Mouse (Mus musculus) liver, embryonic 16.5 days (tissue): ENCODE results near the gene Lekr1. TPM values are rescaled to one million over a fixed set of nuclear protein-coding genes. Genes with fewer than 3 reads are reported as not detected.

Experiments used
- ATAC-seq: fragments of 200-750 bp; cut with Nextera tagmentation; 2 replicates; pipeline ENCODE4 v1.8.0; 2017; ENCODE audit warnings: low read depth, mild to moderate bottlenecking, moderate number of reproducible peaks, moderate library complexity
- H3K27ac ChIP-seq: fragments of 300-500 bp; sonication (generic); 2 replicates; pipeline ENCODE4 v1.5.1; 2014; ENCODE audit warnings: mild to moderate bottlenecking, low read length
- H3K27me3 ChIP-seq: fragments of 300-500 bp; sonication (generic); 2 replicates; pipeline ENCODE4 v1.6.1; 2014; ENCODE audit warnings: low read depth, low read length, mixed read lengths; ENCODE audit not compliant: control insufficient read depth, insufficient read depth
- H3K36me3 ChIP-seq: fragments of 300-500 bp; sonication (generic); 2 replicates; pipeline ENCODE4 v1.6.1; 2014; ENCODE audit warnings: mild to moderate bottlenecking; ENCODE audit not compliant: control insufficient read depth, insufficient read depth
- H3K4me1 ChIP-seq: fragments of 300-500 bp; sonication (generic); 2 replicates; pipeline ENCODE4 v1.6.1; 2014; ENCODE audit warnings: low read depth, low read length, mixed read lengths; ENCODE audit not compliant: control insufficient read depth
- H3K4me2 ChIP-seq: fragments of 300-500 bp; sonication (generic); 2 replicates; pipeline ENCODE4 v1.6.1; 2014; ENCODE audit warnings: low read depth, low read length, mixed read lengths
- H3K4me3 ChIP-seq: fragments of 300-500 bp; sonication (generic); 2 replicates; pipeline ENCODE4 v1.5.1; 2014; ENCODE audit warnings: low read depth, mild to moderate bottlenecking, low read length
- H3K9ac ChIP-seq: fragments of 300-500 bp; sonication (generic); 2 replicates; pipeline ENCODE4 v1.6.1; 2014; ENCODE audit warnings: low read depth, low read length
- H3K9me3 ChIP-seq: fragments of 300-500 bp; sonication (generic); replicated peaks from 2 replicates; pipeline ENCODE4 v1.6.1; 2016; ENCODE audit warnings: low read length; ENCODE audit not compliant: control insufficient read depth
- WGBS: fragments of 180-500 bp; shearing (Covaris S2); extraction: QIAGEN DNeasy Blood & Tissue Kit; methylation state at CpG from one replicate; pipeline ENCODE4 v1.1.7; 2014; ENCODE audit not compliant: insufficient replicate concordance; 5-methylcytosine and 5-hydroxymethylcytosine counted together
- polyA plus RNA-seq: library from polyadenylated mRNA; unstranded; fragments of >200 nt; fragmentation: Nextera tagmentation; extraction: Ambion mirVana; gene quantifications from 2 replicates; pipeline ENCODE4 v1.2.1, GENCODE M21; 2015

Gene Lekr1
- polyA plus RNA-seq, 1 experiment from 2014 or later, result 0.94 TPM

DNA sequence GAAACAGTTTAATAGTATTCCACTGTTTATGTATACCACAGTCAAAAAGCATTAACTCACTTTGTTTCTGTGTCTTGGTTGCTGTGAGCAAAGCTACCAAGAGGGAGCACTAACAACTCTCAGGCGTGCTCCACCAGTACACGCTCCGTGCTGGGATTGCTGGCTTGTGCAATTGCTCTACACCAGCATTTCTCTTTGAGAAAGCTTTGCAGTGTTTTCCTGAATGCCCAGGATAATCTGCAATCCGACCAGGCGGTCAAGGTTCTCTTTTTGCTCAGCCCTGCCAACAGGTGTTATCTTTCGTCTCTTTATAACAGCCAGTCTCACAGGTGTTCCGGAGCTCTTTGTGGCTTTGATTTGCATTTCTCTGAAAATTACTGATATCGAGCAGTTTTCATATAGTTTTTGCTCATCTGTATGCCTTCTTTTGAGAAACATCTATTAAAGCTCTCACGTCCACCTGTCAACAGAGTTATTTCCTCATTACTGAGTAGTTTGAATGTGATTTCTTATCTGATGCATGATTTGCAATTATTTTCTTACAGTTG lies 36.4 kb upstream of the Lekr1 start:
- no peak overlapping the region for H3K4me2 ChIP-seq
- 60% methylated on average over 9 of the region's 9 CpGs for WGBS
- H3K4me3 ChIP-seq, result no peak overlapping the region
- H3K27me3 ChIP-seq, result no peaks in the 10 kb centered on the region
- H3K9me3 ChIP-seq, result no peaks in the 10 kb centered on the region
- no peak overlapping the region for H3K9ac ChIP-seq
- H3K36me3 ChIP-seq, result no peaks in the 10 kb centered on the region
- H3K4me1 ChIP-seq, result no peaks in the 10 kb centered on the region
- ATAC-seq, result no peak
- H3K27ac ChIP-seq, result no peak overlapping the region

DNA sequence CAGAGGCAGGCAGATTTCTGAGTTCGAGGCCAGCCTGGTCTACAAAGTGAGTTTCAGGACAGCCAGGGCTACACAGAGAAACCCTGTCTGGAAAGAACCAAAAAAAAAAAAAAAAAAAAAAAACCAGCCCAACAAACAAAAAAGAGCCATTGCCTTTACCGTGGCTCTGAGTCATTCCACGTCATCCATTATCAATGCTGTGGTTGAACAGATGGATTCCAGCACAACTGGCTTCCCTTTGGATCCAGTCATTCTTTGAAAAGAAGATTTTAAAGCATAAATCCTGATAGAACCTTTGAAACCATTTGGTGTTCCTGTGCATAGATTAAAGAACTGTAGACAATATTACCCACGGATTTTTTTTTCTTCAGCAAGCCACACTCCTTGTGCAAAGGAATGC lies 32.4 kb upstream of the Lekr1 start:
- no peak for ATAC-seq
- H3K4me2 ChIP-seq, result no peak overlapping the region
- no peaks in the 10 kb centered on the region for H3K9me3 ChIP-seq
- H3K9ac ChIP-seq, result no peak overlapping the region
- no peak overlapping the region for H3K4me3 ChIP-seq
- H3K27me3 ChIP-seq, result no peaks in the 10 kb centered on the region
- no peak overlapping the region for H3K27ac ChIP-seq
- WGBS, result 47% methylated on average over 4 of the region's 4 CpGs
- no peaks in the 10 kb centered on the region for H3K36me3 ChIP-seq
- H3K4me1 ChIP-seq, result no peaks in the 10 kb centered on the region

DNA sequence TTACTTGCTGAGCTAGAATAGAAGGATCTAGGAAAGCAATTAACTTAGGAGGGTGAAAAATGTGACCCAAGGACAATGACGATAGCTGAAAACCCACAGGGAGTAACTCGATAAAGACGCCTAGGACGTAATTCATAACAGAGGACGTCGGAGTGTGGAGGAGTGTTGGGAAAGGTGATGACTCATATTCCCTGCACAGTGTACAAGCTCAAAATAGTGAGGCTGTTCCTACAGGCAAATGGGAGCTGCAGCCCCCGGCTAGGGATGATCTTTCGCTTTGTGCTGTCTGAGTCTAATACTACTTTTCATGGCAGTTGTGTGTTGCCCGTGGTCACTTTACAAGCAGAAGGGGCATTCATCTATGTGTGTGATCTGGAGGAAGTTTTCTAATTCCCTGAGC lies 30.0 kb upstream of the Lekr1 start:
- H3K9ac ChIP-seq, result no peak overlapping the region
- no peaks in the 10 kb centered on the region for H3K4me1 ChIP-seq
- no peak overlapping the region for H3K27ac ChIP-seq
- H3K4me3 ChIP-seq, result no peak overlapping the region
- 68% methylated on average over 9 of the region's 9 CpGs for WGBS
- no peaks in the 10 kb centered on the region for H3K36me3 ChIP-seq
- no peak for ATAC-seq
- H3K9me3 ChIP-seq, result no peaks in the 10 kb centered on the region
- H3K27me3 ChIP-seq, result no peaks in the 10 kb centered on the region
- no peak overlapping the region for H3K4me2 ChIP-seq

DNA sequence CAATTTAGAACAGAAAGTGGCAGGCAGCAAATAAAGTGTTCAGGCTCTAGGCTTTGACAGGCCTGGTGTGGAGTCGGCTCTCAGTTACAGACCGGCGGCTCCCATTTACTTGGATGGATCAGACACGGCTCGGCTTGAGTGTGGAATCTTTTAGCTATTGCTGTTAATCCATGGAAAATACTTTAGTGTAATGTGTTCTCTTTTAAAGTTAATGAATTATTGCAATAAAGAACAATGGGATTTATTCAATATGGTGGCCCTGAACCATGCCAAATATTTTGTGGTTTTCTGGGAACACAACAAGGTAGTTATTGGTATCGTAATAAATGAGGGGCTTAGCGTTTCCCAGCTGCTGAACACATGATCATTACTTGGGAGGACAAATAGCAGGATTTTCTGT lies 28.7 kb upstream of the Lekr1 start:
- Histone ChIP-seq H3K27ac (no peak overlapping the region), H3K27me3 (no peaks in the 10 kb centered on the region), H3K9me3 (no peaks in the 10 kb centered on the region), H3K4me3 (no peak overlapping the region), H3K4me2 (no peak overlapping the region), H3K4me1 (no peaks in the 10 kb centered on the region), H3K36me3 (no peaks in the 10 kb centered on the region), H3K9ac (no peak overlapping the region)
- ATAC-seq, result no peak
- 80% methylated on average over 7 of the region's 7 CpGs for WGBS

DNA sequence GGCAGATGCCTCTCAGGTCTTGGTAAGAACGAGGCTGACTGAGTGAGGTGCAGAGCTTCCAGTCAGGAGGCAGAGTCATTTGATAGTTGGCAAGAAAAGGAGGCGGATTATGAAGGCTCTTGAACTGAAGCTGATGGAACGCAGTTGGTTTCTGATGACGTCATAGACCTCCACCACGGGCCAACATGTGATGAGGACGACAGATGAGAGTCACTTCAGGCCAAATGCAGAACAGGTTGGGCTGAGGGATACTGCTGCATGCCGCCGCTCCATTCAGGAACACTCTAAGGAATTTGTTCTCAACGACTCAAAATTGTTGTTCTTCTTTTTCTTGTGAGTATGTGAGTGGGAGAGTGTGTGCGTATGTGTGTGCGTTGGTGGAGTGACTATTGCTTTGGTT lies 27.1 kb upstream of the Lekr1 start:
- WGBS, result 71% methylated on average over 11 of the region's 11 CpGs
- Histone ChIP-seq H3K4me2 (no peak overlapping the region), H3K9me3 (no peaks in the 10 kb centered on the region), H3K4me1 (no peaks in the 10 kb centered on the region), H3K36me3 (no peaks in the 10 kb centered on the region), H3K4me3 (no peak overlapping the region), H3K27me3 (no peaks in the 10 kb centered on the region), H3K9ac (no peak overlapping the region), H3K27ac (no peak overlapping the region)
- no peak for ATAC-seq

DNA sequence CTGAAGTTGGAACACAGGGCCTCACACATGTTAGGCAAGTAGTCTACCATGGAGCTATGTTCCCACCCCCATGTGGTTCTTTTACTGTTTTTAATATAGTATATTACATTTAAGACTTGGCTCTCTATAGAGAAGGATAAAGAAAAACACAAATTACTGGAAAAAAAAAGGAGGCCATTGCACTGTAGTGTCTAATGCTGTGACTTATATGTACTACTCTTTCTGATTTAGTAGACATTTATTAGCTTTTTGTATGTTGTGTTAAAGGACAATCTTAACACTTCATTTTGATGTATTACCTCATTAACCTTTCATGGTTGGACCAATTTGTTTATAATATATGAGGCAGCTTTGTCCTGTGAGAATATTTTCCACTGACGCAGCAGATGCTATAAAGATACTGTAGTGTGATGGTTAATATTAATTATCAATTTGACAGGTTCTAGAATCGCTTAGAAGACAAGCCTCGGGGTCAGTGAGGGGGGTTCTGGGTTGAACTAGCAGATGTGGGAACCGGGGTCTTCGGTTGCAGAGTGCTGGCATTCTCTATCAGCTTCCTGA lies 26.5 kb upstream of the Lekr1 start:
- no peaks in the 10 kb centered on the region for H3K27me3 ChIP-seq
- no peak for ATAC-seq

DNA sequence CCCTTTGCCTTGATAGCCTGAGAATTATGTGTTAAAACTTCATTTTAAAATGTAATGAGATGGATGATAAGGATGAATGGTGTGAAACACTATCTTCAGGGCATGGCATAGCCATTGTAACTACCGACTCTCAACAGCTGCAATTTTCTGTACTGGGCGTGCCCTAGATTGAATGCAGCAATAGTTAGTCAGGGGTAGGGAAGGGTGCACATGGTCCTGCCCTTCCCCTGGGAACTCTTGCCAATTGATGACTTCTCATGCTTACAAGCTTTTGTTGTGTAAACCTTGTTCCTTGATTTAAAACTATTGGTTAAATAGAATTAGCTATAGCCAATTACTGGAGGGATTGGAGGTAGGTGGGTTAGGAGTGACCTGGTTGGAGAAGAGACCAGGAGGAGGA lies 23.1 kb upstream of the Lekr1 start:
- ATAC-seq, result no peak
- no peaks in the 10 kb centered on the region for H3K36me3 ChIP-seq
- no peaks in the 10 kb centered on the region for H3K27me3 ChIP-seq
- no peaks in the 10 kb centered on the region for H3K9me3 ChIP-seq
- no peak overlapping the region for H3K27ac ChIP-seq
- 63% methylated on average over 2 of the region's 2 CpGs for WGBS
- H3K9ac ChIP-seq, result no peak overlapping the region
- H3K4me2 ChIP-seq, result no peak overlapping the region
- H3K4me1 ChIP-seq, result no peaks in the 10 kb centered on the region
- no peak overlapping the region for H3K4me3 ChIP-seq

More for the DNA sequence above, 26.5 kb upstream of the Lekr1 start:
- no peak overlapping the region for H3K9ac ChIP-seq
- H3K36me3 ChIP-seq, result no peaks in the 10 kb centered on the region
- no peak overlapping the region for H3K4me3 ChIP-seq
- no peak overlapping the region for H3K27ac ChIP-seq
- 64% methylated on average over 5 of the region's 5 CpGs for WGBS
- H3K4me1 ChIP-seq, result no peaks in the 10 kb centered on the region
- H3K4me2 ChIP-seq, result no peak overlapping the region
- no peaks in the 10 kb centered on the region for H3K9me3 ChIP-seq

DNA sequence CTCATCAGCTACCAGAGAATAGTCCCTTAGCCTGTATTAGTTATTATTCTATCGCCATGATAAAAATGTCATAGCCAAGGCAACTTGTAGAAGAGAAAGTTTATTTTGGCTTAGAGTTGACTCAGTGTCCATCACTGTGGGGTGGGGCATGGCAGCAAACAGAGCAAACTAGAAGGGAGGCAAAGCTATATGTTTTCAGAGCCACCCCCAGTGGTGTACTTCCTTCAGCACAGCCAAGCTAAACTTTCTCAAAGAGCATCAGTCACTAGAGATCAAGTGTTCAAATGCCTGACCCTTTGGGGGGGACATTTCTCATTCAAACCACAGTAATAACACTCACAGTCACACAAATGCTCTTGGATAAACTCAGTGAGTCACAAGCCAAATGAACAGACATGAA lies 22.4 kb upstream of the Lekr1 start:
- H3K4me2 ChIP-seq, result no peak overlapping the region
- no peak for ATAC-seq
- WGBS, result 67% methylated on average over 1 of the region's 1 CpGs
- no peak overlapping the region for H3K9ac ChIP-seq
- H3K4me3 ChIP-seq, result no peak overlapping the region
- no peak overlapping the region for H3K27ac ChIP-seq
- no peaks in the 10 kb centered on the region for H3K27me3 ChIP-seq
- H3K4me1 ChIP-seq, result no peaks in the 10 kb centered on the region
- H3K36me3 ChIP-seq, result no peaks in the 10 kb centered on the region
- H3K9me3 ChIP-seq, result no peaks in the 10 kb centered on the region

DNA sequence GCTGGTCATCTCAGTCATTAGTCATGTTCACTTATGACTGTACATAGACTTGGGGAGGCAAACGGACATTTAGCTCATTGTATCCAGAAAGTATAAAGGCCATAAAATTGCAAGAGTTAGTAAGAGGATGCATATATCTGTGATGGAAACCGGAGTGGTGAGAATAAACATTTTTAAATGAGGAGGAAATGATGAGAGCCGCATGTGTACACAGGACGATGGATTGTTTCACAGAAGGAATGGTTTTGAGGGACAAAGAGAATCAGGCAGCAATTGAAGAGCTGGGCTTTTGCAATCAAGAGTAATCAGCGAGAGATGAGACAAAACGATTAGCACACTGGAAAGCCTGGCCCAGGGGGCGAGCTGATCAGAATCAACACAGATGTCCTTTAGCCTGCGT lies 18.4 kb upstream of the Lekr1 start:
- Histone ChIP-seq H3K4me1 (no peaks in the 10 kb centered on the region), H3K9ac (no peak overlapping the region), H3K36me3 (no peaks in the 10 kb centered on the region), H3K4me3 (no peak overlapping the region), H3K27me3 (no peaks in the 10 kb centered on the region), H3K4me2 (no peak overlapping the region), H3K9me3 (no peaks in the 10 kb centered on the region), H3K27ac (no peak overlapping the region)
- WGBS, result 57% methylated on average over 8 of the region's 8 CpGs
- no peak for ATAC-seq
